Mouse (Mus musculus) intestine, postnatal 0 days (tissue): Measurements from ENCODE around the gene Tmem232. TPM values are rescaled to one million over a fixed set of nuclear protein-coding genes. Genes with fewer than 3 reads are reported as not detected.

Experiments used
- ATAC-seq: fragments of 200-750 bp; cut with Nextera tagmentation; 2 replicates; pipeline ENCODE4 v1.8.0; 2017; ENCODE audit warnings: mild to moderate bottlenecking, moderate TSS enrichment, moderate library complexity
- H3K27ac ChIP-seq: fragments of 300-500 bp; sonication (generic); 2 replicates; pipeline ENCODE4 v1.5.1; 2014; ENCODE audit warnings: mild to moderate bottlenecking, low read depth, low read length, moderate library complexity
- H3K27me3 ChIP-seq: fragments of 300-500 bp; sonication (generic); replicated peaks from 2 replicates; pipeline ENCODE4 v1.6.1; 2014; ENCODE audit warnings: low read length, mixed read lengths; ENCODE audit not compliant: control insufficient read depth, insufficient read depth
- H3K36me3 ChIP-seq: fragments of 300-500 bp; sonication (generic); 2 replicates; pipeline ENCODE4 v1.6.1; 2014; ENCODE audit warnings: mild to moderate bottlenecking, moderate library complexity; ENCODE audit not compliant: control insufficient read depth, insufficient read depth
- H3K4me1 ChIP-seq: fragments of 300-500 bp; sonication (generic); replicated peaks from 2 replicates; pipeline ENCODE4 v1.6.1; 2014; ENCODE audit warnings: antibody characterized with exemption, low read length, mixed read lengths; ENCODE audit not compliant: control insufficient read depth, insufficient read depth
- H3K4me2 ChIP-seq: fragments of 300-500 bp; sonication (generic); replicated peaks from 2 replicates; pipeline ENCODE4 v1.6.1; 2014; ENCODE audit warnings: low read depth, mild to moderate bottlenecking, moderate library complexity
- H3K4me3 ChIP-seq: fragments of 300-500 bp; sonication (generic); 2 replicates; pipeline ENCODE4 v1.5.1; 2014; ENCODE audit warnings: low read depth, low read length
- H3K9ac ChIP-seq: fragments of 300-500 bp; sonication (generic); 2 replicates; pipeline ENCODE4 v1.6.1; 2014; ENCODE audit warnings: mild to moderate bottlenecking, low read depth, low read length
- H3K9me3 ChIP-seq: fragments of 300-500 bp; sonication (generic); 2 replicates; pipeline ENCODE4 v1.6.1; 2016; ENCODE audit warnings: mixed run types; ENCODE audit not compliant: control insufficient read depth
- CTCF ChIP-seq: sonication (generic); IDR thresholded peaks from 2 replicates; pipeline ENCODE4 v1.5.1; 2016; ENCODE audit warnings: low read depth, mild to moderate bottlenecking, control low read depth, antibody characterized with exemption, moderate library complexity
- WGBS: fragments of 180-500 bp; shearing (Covaris S2); extraction: QIAGEN DNeasy Blood & Tissue Kit; methylation state at CpG from one replicate; pipeline ENCODE4 v1.1.7; 2014; 5-methylcytosine and 5-hydroxymethylcytosine counted together
- polyA plus RNA-seq: library from polyadenylated mRNA; unstranded; fragments of >200 nt; fragmentation: Nextera tagmentation; extraction: Ambion mirVana; gene quantifications from 2 replicates; pipeline ENCODE4 v1.2.1, GENCODE M21; 2015

The Tmem232 gene
- polyA plus RNA-seq, 1 experiment from 2014 or later = not detected

DNA sequence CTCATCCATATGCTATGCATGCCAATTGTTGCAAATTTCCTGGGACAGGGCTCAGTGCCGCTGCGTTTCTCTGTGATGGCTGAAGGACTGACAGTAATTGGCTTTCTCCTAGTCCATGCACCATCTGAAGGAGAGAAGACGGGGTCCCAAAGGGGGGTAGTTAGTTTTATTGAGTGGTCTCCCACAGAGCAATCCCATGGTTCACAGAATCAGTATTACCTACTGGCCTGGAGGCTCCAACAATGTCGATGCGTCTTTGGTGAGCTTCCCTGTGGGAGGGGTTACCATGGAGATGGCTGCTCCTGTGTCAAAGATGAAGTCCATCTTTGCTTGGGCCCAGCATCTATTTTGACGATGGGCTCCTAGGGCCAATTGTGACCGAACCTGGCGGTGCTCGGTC is 18.2 kb upstream of the Tmem232 start:
- ATAC-seq = no peak
- Histone ChIP-seq H3K36me3 (no peaks in the 10 kb centered on the region), H3K9me3 (no peaks in the 10 kb centered on the region), H3K4me1 (no peaks in the 10 kb centered on the region), H3K27me3 (no peaks in the 10 kb centered on the region), H3K9ac (no peak overlapping the region), H3K4me3 (no peak overlapping the region), H3K4me2 (no peak overlapping the region), H3K27ac (no peak overlapping the region)
- 66% methylated on average over 9 of the region's 9 CpGs for WGBS
- TF ChIP-seq CTCF = no peak

DNA sequence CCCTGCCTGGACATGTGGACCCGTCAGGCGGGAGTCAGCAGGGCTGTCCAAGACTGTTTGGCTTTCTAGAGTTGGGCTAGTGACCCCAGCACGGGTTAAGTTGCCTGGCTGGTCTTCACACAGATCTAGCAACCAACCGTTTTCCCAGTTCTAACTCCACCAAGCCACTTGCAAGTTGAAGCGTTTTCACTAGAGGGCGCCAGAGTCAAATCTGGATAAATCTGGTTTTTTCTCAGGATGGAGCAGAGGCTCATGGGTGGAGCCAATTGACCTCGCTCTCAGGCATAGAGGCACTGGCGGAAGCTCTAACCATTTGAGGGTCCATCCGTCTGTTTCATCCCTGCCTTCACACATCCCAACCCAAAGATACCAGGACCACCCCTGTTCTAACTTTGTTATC is 17.6 kb upstream of the Tmem232 start:
- Histone ChIP-seq H3K9ac (no peak overlapping the region), H3K27me3 (no peaks in the 10 kb centered on the region), H3K4me3 (no peak overlapping the region), H3K4me1 (no peaks in the 10 kb centered on the region), H3K9me3 (no peaks in the 10 kb centered on the region), H3K27ac (no peak overlapping the region), H3K4me2 (no peak overlapping the region), H3K36me3 (no peaks in the 10 kb centered on the region)
- 44% methylated on average over 9 of the region's 9 CpGs for WGBS
- ATAC-seq = no peak
- peak; percentile 77 for TF ChIP-seq CTCF

DNA sequence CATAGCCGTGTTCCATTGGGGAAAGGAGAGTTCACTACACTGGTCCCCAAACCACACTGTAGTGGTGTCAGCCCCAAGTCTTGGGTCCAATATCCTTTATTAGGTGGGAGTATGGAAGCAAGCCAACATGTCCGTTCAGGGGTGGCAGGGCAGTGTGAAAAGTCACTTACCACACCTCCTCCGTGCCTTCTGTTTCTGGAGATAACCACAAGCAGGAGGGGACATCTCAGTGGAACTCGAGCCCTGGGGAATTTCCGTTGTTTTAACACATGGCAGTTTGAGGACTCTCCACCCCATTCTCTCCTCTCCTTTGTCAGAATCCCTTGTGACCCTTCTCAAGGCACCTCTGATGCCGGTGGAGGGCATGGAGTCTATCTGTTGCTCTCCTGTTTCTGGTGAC is 16.6 kb upstream of the Tmem232 start:
- no peak for ATAC-seq
- H3K9ac ChIP-seq = no peak overlapping the region
- TF ChIP-seq CTCF = no peak
- H3K4me2 ChIP-seq = no peak overlapping the region
- no peaks in the 10 kb centered on the region for H3K9me3 ChIP-seq
- WGBS = 66% methylated on average over 6 of the region's 6 CpGs
- H3K36me3 ChIP-seq = no peaks in the 10 kb centered on the region
- no peaks in the 10 kb centered on the region for H3K4me1 ChIP-seq
- no peak overlapping the region for H3K4me3 ChIP-seq
- no peaks in the 10 kb centered on the region for H3K27me3 ChIP-seq
- H3K27ac ChIP-seq = no peak overlapping the region

DNA sequence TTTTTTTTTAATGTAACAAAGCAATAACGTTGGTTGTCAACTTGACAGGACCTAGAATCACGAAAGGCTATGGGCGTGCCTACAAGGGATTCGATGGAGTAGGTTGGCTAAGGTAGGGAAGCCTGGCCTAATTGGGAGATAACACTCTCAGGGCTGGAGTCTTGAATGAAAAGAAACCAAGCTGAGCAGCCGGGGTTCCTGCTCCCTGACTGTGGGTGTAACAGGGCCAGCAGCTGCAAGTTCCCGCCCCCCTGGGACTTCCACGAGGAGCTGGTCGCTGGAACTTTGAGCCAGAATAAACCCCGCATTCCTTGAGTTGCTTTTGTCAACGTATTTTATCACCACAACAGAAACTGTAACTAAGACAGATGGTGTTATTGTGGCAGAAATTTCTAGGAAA is 16.2 kb upstream of the Tmem232 start:
- no peak overlapping the region for H3K27ac ChIP-seq
- no peak overlapping the region for H3K4me2 ChIP-seq
- no peak for ATAC-seq
- H3K9ac ChIP-seq = no peak overlapping the region
- no peaks in the 10 kb centered on the region for H3K27me3 ChIP-seq
- TF ChIP-seq CTCF = no peak
- no peaks in the 10 kb centered on the region for H3K9me3 ChIP-seq
- WGBS = 53% methylated on average over 10 of the region's 10 CpGs
- H3K4me3 ChIP-seq = no peak overlapping the region
- H3K4me1 ChIP-seq = no peaks in the 10 kb centered on the region
- no peaks in the 10 kb centered on the region for H3K36me3 ChIP-seq

DNA sequence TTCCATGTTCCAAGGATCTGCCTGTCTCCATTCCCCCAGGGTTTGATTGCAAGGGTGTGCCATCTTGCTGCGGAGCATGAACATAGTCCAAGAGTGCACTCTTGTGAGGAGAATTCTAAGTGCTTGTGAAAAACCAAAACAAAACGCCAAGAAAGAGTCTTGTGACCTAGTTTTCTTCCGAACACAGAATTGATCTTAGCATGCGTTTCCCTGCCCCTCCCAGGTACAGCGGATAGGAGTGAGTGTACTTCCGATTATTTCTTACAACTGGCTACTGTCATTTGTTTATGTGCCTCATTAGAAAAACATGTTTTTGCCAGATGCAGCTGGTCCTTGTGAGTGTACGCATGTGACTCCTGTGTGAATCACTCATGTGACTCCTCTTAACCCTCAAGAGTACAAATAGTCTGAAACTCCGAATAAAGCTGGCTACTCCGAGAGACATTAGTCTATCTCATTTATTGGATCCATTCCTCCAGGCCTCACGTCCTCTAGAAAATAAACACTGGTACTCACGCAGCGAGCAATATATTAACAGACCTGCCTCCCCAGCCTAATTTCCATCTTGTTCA is 11.9 kb upstream of the Tmem232 start:
- Histone ChIP-seq H3K36me3 (no peaks in the 10 kb centered on the region), H3K4me3 (no peak overlapping the region), H3K4me2 (no peak overlapping the region), H3K27ac (no peak overlapping the region), H3K9ac (no peak overlapping the region), H3K27me3 (no peaks in the 10 kb centered on the region), H3K4me1 (no peaks in the 10 kb centered on the region), H3K9me3 (no peaks in the 10 kb centered on the region)
- WGBS = 57% methylated on average over 12 of the region's 12 CpGs
- TF ChIP-seq CTCF = peak; percentile 18; the same call in 1 of the 2 replicates
- no peak for ATAC-seq

DNA sequence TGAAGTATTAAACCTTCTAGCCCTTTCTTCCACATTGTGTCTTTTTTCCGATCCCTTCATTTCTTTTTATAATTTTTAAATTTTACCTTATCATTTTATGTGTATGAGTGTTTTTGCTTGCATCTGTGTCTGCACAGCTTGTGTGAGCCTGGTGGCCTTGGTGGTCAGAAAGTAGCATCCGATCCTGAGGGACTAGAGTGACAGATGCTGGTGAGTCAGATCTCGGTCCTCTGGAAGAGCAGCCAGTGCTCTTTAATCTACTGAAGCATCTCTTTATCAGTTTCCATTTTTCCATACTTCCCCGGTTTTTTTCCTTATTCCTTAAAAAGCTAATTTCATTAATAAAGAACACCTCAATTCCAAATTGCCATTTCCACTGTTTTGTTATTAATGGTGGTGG is 9.8 kb upstream of the Tmem232 start:
- no peak for ATAC-seq
- Histone ChIP-seq H3K4me3 (no peak overlapping the region), H3K36me3 (no peaks in the 10 kb centered on the region), H3K4me2 (no peak overlapping the region), H3K4me1 (no peaks in the 10 kb centered on the region), H3K27ac (no peak overlapping the region), H3K9ac (no peak overlapping the region), H3K9me3 (no peaks in the 10 kb centered on the region), H3K27me3 (no peaks in the 10 kb centered on the region)
- no peak for TF ChIP-seq CTCF
- WGBS = 89% methylated on average over 4 of the region's 4 CpGs
